Mouse (Mus musculus) ES-E14 (cell line): ENCODE measurements at regions not wholly inside any gene's neighbourhood (a gene's known extent, or its start where the extent isn't known, plus 50 kb on each side); places are given as distances from the start of the nearest gene placed in this dataset.
"Not testable (repeated sequence)": the region's sequence is repeated elsewhere in the genome, so short reads cannot be mapped to it uniquely, and the experiment has no call there.

Source experiments
- DNase-seq: peaks from one replicate; pipeline ENCODE4 v3.0.0-alpha.2; 2013; ENCODE audit warnings: low read depth, low spot score
- H3K27ac ChIP-seq: 2 replicates; pipeline ENCODE4 v1.5.1; 2012; ENCODE audit warnings: low read depth, mild to moderate bottlenecking, low read length, moderate library complexity, mixed read lengths; ENCODE audit not compliant: poor library complexity, insufficient read depth, severe bottlenecking
- H3K36me3 ChIP-seq: 2 replicates; pipeline ENCODE4 v1.6.1; 2012; ENCODE audit warnings: mild to moderate bottlenecking, low read length, moderate library complexity, mixed read lengths; ENCODE audit not compliant: control insufficient read depth, poor library complexity, insufficient read depth, severe bottlenecking
- H3K4me1 ChIP-seq, 2 experiments: fragments of 150-350 bp in 1 of 2; sonication (generic) in 1 of 2; 2 replicates each; pipeline ENCODE4 v1.6.1; 2012; ENCODE audit warnings: low read length in 2 of 2, mild to moderate bottlenecking in 1 of 2, mixed read lengths in 1 of 2; ENCODE audit not compliant: control insufficient read depth in 2 of 2, insufficient read depth in 2 of 2, poor library complexity in 1 of 2
- H3K4me3 ChIP-seq, 2 experiments: fragments of 150-350 bp in 1 of 2; sonication (generic) in 1 of 2; 2 replicates each; pipeline ENCODE4 v1.5.1; 2012; ENCODE audit warnings: low read length in 2 of 2, low read depth in 1 of 2, mild to moderate bottlenecking in 1 of 2, mixed read lengths in 1 of 2; ENCODE audit not compliant: insufficient read depth in 1 of 2, poor library complexity in 1 of 2, severe bottlenecking in 1 of 2
- H3K9ac ChIP-seq: 2 replicates; pipeline ENCODE4 v1.6.1; 2012; ENCODE audit warnings: low read depth, mild to moderate bottlenecking, low read length, mixed read lengths; ENCODE audit not compliant: poor library complexity, insufficient read depth, severe bottlenecking
- H3K9me3 ChIP-seq: fragments of 150-350 bp; sonication (generic); 2 replicates; pipeline ENCODE4 v1.6.1; 2012; ENCODE audit warnings: low read depth, mild to moderate bottlenecking, low read length; ENCODE audit not compliant: control insufficient read depth, insufficient read depth
- ZC3H11A ChIP-seq: IDR thresholded peaks from 2 replicates; pipeline ENCODE4 v1.6.1; 2012; ENCODE audit warnings: low read depth, mild to moderate bottlenecking, inconsistent platforms, low read length, borderline replicate concordance
- in situ Hi-C, 2 experiments: fragments of 600-800 bp; cut with MboI; formaldehyde crosslinking; loops; one replicate each; pipeline ENCODE4 v1.15.1; 2025; ENCODE audit warnings: low sequenced_read_pairs in 2 of 2, inconsistent platforms in 1 of 2; ENCODE audit not compliant: unreplicated experiment in 2 of 2

GRCm38 (mm10) chr13:68167826-68168225 is 304.7 kb downstream of the BC048507 start:
- in situ Hi-C loops, H3K27ac ChIP-seq, H3K9me3 ChIP-seq, H3K36me3 ChIP-seq, H3K9ac ChIP-seq, H3K4me3 ChIP-seq, H3K4me1 ChIP-seq: not testable (repeated sequence)
- DNase-seq, result peak; percentile 4
- 0 out of 2 replicates have a peak, but pooled peaks have one; percentile 19 for TF ChIP-seq ZC3H11A

GRCm38 (mm10) chr13:68173456-68173855 is 310.3 kb downstream of the BC048507 start:
- H3K36me3 ChIP-seq, H3K9ac ChIP-seq, in situ Hi-C loops, H3K9me3 ChIP-seq, H3K4me3 ChIP-seq, H3K27ac ChIP-seq, DNase-seq, H3K4me1 ChIP-seq: not testable (repeated sequence)
